Mouse (Mus musculus): ENCODE measurements around the gene Ppp2r5c. TPM values are rescaled to one million over a fixed set of nuclear protein-coding genes. Genes with fewer than 3 reads are reported as not detected.

Ppp2r5c gene
- polyA plus RNA-seq, 1 experiment from 2014 or later: 156 TPM

- Histone ChIP-seq H3K9ac (ENCODE audit: low read length) (no peak overlapping the region), H3K4me1 (replicated peaks; ENCODE audit: control insufficient read depth, insufficient read depth, low read length) (peaks cover 4% of the 10 kb centered on the region; the same call in 1 of the 2 replicates), H3K36me3 (ENCODE audit: control insufficient read depth, insufficient read depth, low read length) (no peaks in the 10 kb centered on the region), H3K4me3 (ENCODE audit: low read length) (no peak overlapping the region), H3K4me2 (ENCODE audit: low read depth, low read length) (no peak overlapping the region), H3K9me3 (ENCODE audit: control insufficient read depth, low read length) (0 out of 2 replicates have a peak, but pooled peaks cover 2% of the 10 kb centered on the region), H3K27me3 (ENCODE audit: control insufficient read depth, insufficient read depth, low read depth, low read length) (no peaks in the 10 kb centered on the region), H3K27ac (ENCODE audit: low read length) (no peak overlapping the region)
- 44% methylated on average over 9 of the region's 9 CpGs for WGBS
- no peak for ATAC-seq (ENCODE audit: low read depth)
Observed at GRCm38 (mm10) chr12:110436638-110437366, 10.1 kb upstream of the Ppp2r5c start.

- no peak overlapping the region for H3K4me3 ChIP-seq (ENCODE audit: low read length)
- H3K27me3 ChIP-seq (ENCODE audit: control insufficient read depth, insufficient read depth, low read depth, low read length): no peaks in the 10 kb centered on the region
- H3K9me3 ChIP-seq (ENCODE audit: control insufficient read depth, low read length): 0 out of 2 replicates have a peak, but pooled peaks cover 2% of the 10 kb centered on the region
- peaks cover 4% of the 10 kb centered on the region; the same call in 1 of the 2 replicates for H3K4me1 ChIP-seq (replicated peaks; ENCODE audit: control insufficient read depth, insufficient read depth, low read length)
- no peak for ATAC-seq (ENCODE audit: low read depth)
- no peaks in the 10 kb centered on the region for H3K36me3 ChIP-seq (ENCODE audit: control insufficient read depth, insufficient read depth, low read length)
- 62% methylated on average over 7 of the region's 7 CpGs for WGBS
- no peak overlapping the region for H3K27ac ChIP-seq (ENCODE audit: low read length)
- H3K4me2 ChIP-seq (ENCODE audit: low read depth, low read length): no peak overlapping the region
- no peak overlapping the region for H3K9ac ChIP-seq (ENCODE audit: low read length)
Observed at GRCm38 (mm10) chr12:110437367-110437703, 9.6 kb upstream of the Ppp2r5c start.

GRCm38 (mm10) chr12:110438367-110438973 is 8.4 kb upstream of the Ppp2r5c start:
- Histone ChIP-seq H3K4me2 (ENCODE audit: low read depth, low read length) (no peak overlapping the region), H3K27ac (ENCODE audit: low read length) (no peak overlapping the region), H3K9ac (ENCODE audit: low read length) (no peak overlapping the region), H3K4me1 (replicated peaks; ENCODE audit: control insufficient read depth, insufficient read depth, low read length) (peaks cover 4% of the 10 kb centered on the region; the same call in 1 of the 2 replicates), H3K9me3 (ENCODE audit: control insufficient read depth, low read length) (0 out of 2 replicates have a peak, but pooled peaks cover 2% of the 10 kb centered on the region), H3K27me3 (ENCODE audit: control insufficient read depth, insufficient read depth, low read depth, low read length) (no peaks in the 10 kb centered on the region), H3K36me3 (ENCODE audit: control insufficient read depth, insufficient read depth, low read length) (no peaks in the 10 kb centered on the region), H3K4me3 (ENCODE audit: low read length) (no peak overlapping the region)
- WGBS: 38% methylated on average over 5 of the region's 5 CpGs
- ATAC-seq (ENCODE audit: low read depth): no peak

DNA sequence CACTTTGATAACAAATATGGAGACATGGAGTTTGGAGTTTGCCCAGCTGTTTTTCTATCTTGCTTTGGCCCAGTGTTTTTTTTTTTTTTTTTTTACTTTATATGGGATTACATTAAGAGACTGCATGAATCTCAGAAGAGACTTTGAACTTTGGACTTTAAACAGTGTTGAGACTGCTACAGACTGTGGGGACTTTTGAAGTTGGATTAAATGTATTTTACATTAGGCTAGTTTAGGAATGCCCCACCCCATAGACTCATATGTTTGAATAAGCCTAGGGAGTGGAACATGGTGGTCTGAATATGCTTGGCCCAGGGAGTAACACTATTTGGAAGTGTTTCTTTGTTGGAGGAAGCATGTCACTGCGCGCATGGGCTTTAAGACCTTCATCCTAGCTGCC is 4.7 kb upstream of the Ppp2r5c start:
- H3K27ac ChIP-seq (ENCODE audit: low read length): no peak overlapping the region
- no peak for ATAC-seq (ENCODE audit: low read depth)

DNA sequence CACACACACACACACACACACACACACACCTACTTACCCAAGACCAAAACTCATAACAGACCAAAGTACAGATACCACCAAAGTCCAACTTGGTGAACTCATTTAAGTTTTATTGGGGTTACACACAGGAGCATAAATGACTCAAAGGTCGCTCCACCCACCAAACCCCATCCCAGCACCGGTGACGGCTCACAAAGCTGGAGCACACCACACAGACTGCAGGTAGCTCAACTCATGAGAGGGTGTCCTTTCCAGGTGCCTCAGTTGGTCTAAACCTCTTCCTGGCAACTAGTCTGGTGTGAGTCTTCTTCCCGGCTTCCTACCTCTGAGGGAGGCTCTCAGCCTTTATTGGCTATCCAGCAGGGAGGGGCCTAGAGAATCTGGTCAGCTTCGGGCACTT is 2.4 kb upstream of the Ppp2r5c start:
- Histone ChIP-seq H3K4me1 (replicated peaks; ENCODE audit: control insufficient read depth, insufficient read depth, low read length) (peaks cover 3% of the 10 kb centered on the region; the same call in 1 of the 2 replicates), H3K9me3 (ENCODE audit: control insufficient read depth, low read length) (0 out of 2 replicates have a peak, but pooled peaks cover 2% of the 10 kb centered on the region), H3K27me3 (ENCODE audit: control insufficient read depth, insufficient read depth, low read depth, low read length) (no peaks in the 10 kb centered on the region), H3K27ac (ENCODE audit: low read length) (no peak overlapping the region), H3K4me3 (ENCODE audit: low read length) (no peak overlapping the region), H3K36me3 (ENCODE audit: control insufficient read depth, insufficient read depth, low read length) (no peaks in the 10 kb centered on the region), H3K4me2 (ENCODE audit: low read depth, low read length) (no peak overlapping the region), H3K9ac (ENCODE audit: low read length) (no peak overlapping the region)
- ATAC-seq (ENCODE audit: low read depth): no peak
- WGBS: 60% methylated on average over 5 of the region's 5 CpGs

More for the DNA sequence above, 4.7 kb upstream of the Ppp2r5c start:
- no peaks in the 10 kb centered on the region for H3K27me3 ChIP-seq (ENCODE audit: control insufficient read depth, insufficient read depth, low read depth, low read length)
- no peak overlapping the region for H3K4me2 ChIP-seq (ENCODE audit: low read depth, low read length)
- WGBS: 90% methylated on average over 2 of the region's 2 CpGs
- no peak overlapping the region for H3K4me3 ChIP-seq (ENCODE audit: low read length)
- H3K9ac ChIP-seq (ENCODE audit: low read length): no peak overlapping the region
- 0 out of 2 replicates have a peak, but pooled peaks cover 2% of the 10 kb centered on the region for H3K9me3 ChIP-seq (ENCODE audit: control insufficient read depth, low read length)
- peaks cover 3% of the 10 kb centered on the region; the same call in 1 of the 2 replicates for H3K4me1 ChIP-seq (replicated peaks; ENCODE audit: control insufficient read depth, insufficient read depth, low read length)
- H3K36me3 ChIP-seq (ENCODE audit: control insufficient read depth, insufficient read depth, low read length): no peaks in the 10 kb centered on the region

GRCm38 (mm10) chr12:110445775-110446174 is 1.1 kb upstream of the Ppp2r5c start:
- H3K9ac ChIP-seq (ENCODE audit: low read length): peak overlapping the region; percentile 68
- 0 out of 2 replicates have a peak, but pooled peaks cover under 1% of the 10 kb centered on the region for H3K9me3 ChIP-seq (ENCODE audit: control insufficient read depth, low read length)
- H3K27me3 ChIP-seq (ENCODE audit: control insufficient read depth, insufficient read depth, low read depth, low read length): no peaks in the 10 kb centered on the region
- peak overlapping the region; percentile 84 for H3K4me2 ChIP-seq (ENCODE audit: low read depth, low read length)
- H3K4me1 ChIP-seq (replicated peaks; ENCODE audit: control insufficient read depth, insufficient read depth, low read length): peaks cover 3% of the 10 kb centered on the region; the same call in 1 of the 2 replicates
- ATAC-seq (ENCODE audit: low read depth): no peak
- WGBS: 14% methylated on average over 7 of the region's 7 CpGs
- H3K27ac ChIP-seq (ENCODE audit: low read length): 0 out of 2 replicates have a peak overlapping the region, but pooled peaks have one; percentile 97
- H3K4me3 ChIP-seq (ENCODE audit: low read length): peak overlapping the region; percentile 85
- H3K36me3 ChIP-seq (ENCODE audit: control insufficient read depth, insufficient read depth, low read length): no peaks in the 10 kb centered on the region

DNA sequence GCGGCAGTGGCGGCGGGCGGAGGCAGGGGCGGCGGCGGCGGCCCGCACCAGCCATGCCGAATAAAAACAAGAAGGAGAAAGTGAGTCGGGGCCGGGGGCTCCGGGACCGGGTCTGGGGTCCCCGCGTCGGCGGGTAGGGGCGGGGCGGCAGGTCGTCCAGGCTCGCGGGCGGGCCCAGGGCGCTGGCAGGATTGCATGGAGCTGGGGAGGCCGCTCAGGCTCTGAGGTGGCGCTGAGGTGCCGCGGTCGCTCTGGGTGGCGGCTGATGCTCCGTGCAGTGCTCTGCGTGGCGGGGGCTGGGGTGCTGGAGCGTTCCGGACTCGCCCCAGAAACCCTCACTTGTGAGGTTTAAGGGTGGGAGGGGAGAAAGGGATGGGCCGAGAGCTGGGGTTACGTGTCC is 386 bp downstream of the Ppp2r5c start:
- no peaks in the 10 kb centered on the region for H3K9me3 ChIP-seq (ENCODE audit: control insufficient read depth, low read length)
- H3K36me3 ChIP-seq (ENCODE audit: control insufficient read depth, insufficient read depth, low read length): no peaks in the 10 kb centered on the region
- H3K27ac ChIP-seq (ENCODE audit: low read length): peak overlapping the region; percentile 72
- 1% methylated on average over 30 of the region's 39 CpGs for WGBS
- H3K27me3 ChIP-seq (ENCODE audit: control insufficient read depth, insufficient read depth, low read depth, low read length): no peaks in the 10 kb centered on the region
- peak overlapping the region; percentile 87 for H3K9ac ChIP-seq (ENCODE audit: low read length)
- peak overlapping the region; percentile 85 for H3K4me3 ChIP-seq (ENCODE audit: low read length)
- ATAC-seq (ENCODE audit: low read depth): peak; percentile 58
- H3K4me2 ChIP-seq (ENCODE audit: low read depth, low read length): peak overlapping the region; percentile 88
- H3K4me1 ChIP-seq (replicated peaks; ENCODE audit: control insufficient read depth, insufficient read depth, low read length): peaks cover 3% of the 10 kb centered on the region; the same call in 1 of the 2 replicates

- H3K36me3 ChIP-seq (ENCODE audit: control insufficient read depth, insufficient read depth, low read length): no peaks in the 10 kb centered on the region
- H3K9me3 ChIP-seq (ENCODE audit: control insufficient read depth, low read length): no peaks in the 10 kb centered on the region
- H3K27ac ChIP-seq (ENCODE audit: low read length): no peak overlapping the region
- H3K4me2 ChIP-seq (ENCODE audit: low read depth, low read length): no peak overlapping the region
- no peak overlapping the region for H3K9ac ChIP-seq (ENCODE audit: low read length)
- H3K4me1 ChIP-seq (replicated peaks; ENCODE audit: control insufficient read depth, insufficient read depth, low read length): peaks cover 3% of the 10 kb centered on the region; the same call in 1 of the 2 replicates
- WGBS: 87% methylated on average over 10 of the region's 10 CpGs
- H3K27me3 ChIP-seq (ENCODE audit: control insufficient read depth, insufficient read depth, low read depth, low read length): no peaks in the 10 kb centered on the region
- H3K4me3 ChIP-seq (ENCODE audit: low read length): no peak overlapping the region
- no peak for ATAC-seq (ENCODE audit: low read depth)
Observed at GRCm38 (mm10) chr12:110448767-110449166, 1.8 kb downstream of the Ppp2r5c start.

DNA sequence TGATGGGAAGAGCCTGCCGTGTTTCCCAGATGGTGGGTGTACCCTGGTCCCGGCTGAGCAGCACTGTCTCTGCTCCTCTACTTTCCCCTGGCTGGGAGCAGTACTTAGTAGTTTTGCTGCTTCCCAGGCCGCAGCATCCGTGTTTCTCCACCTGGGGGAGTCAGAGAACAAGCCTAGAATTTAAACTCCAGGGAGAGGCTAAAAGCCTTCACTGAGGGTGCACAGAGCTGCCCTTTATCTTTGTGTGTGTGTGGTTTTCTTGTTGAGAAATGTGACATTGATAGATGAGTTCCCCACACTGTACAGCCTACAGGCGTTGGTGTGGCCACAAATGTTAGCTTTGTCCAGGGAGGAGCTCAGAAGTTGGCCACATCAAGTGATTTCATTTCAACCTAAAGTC is 7.3 kb downstream of the Ppp2r5c start:
- H3K9me3 ChIP-seq (ENCODE audit: control insufficient read depth, low read length): no peaks in the 10 kb centered on the region
- 4% methylated on average over 5 of the region's 5 CpGs for WGBS

More for the DNA sequence above, 7.3 kb downstream of the Ppp2r5c start:
- no peak overlapping the region for H3K4me2 ChIP-seq (ENCODE audit: low read depth, low read length)
- H3K27ac ChIP-seq (ENCODE audit: low read length): no peak overlapping the region
- ATAC-seq (ENCODE audit: low read depth): peak; percentile 57; the same call in 1 of the 2 replicates
- no peaks in the 10 kb centered on the region for H3K4me1 ChIP-seq (replicated peaks; ENCODE audit: control insufficient read depth, insufficient read depth, low read length)
- H3K4me3 ChIP-seq (ENCODE audit: low read length): no peak overlapping the region
- H3K36me3 ChIP-seq (ENCODE audit: control insufficient read depth, insufficient read depth, low read length): no peaks in the 10 kb centered on the region
- H3K27me3 ChIP-seq (ENCODE audit: control insufficient read depth, insufficient read depth, low read depth, low read length): no peaks in the 10 kb centered on the region
- H3K9ac ChIP-seq (ENCODE audit: low read length): 0 out of 2 replicates have a peak overlapping the region, but pooled peaks have one; percentile 15
